Comparison of ENCODE assay signal across 10 mouse cellular contexts in genomic region chr16:11369642-11370041, GRCm38 (mm10). TPM values are rescaled to one million over a fixed set of nuclear protein-coding genes. Genes with fewer than 3 reads are reported as not detected.
A peak's percentile ranks its signal among the peaks of the same experiment; 100 is the strongest.
DNase-seq lines count a peak whose midpoint lies in the region; ATAC-seq and TF ChIP-seq lines count a peak whose summit lies in the region.
"Had no signal": no experiment of that assay in that cellular context is flagged by ENCODE, and none has a peak within 500 bp of the region (broad histone marks: within the 10 kb centered on the region; RNA-seq: fewer than 3 reads in every experiment).

No protein-coding gene starts in this region.

- TF ChIP-seq EP300 in MEL (IDR thresholded peaks at IDR 0.05; ENCODE audit: low read depth in 1 of 2, low read length in 2 of 2), result peak; percentile 24 to 51; a peak in 3 of 4 replicates

- H3K4me2 ChIP-seq in hindbrain, embryonic 15.5 days, result no peak overlapping the region

- H3K4me3 ChIP-seq in MEL (ENCODE audit: control insufficient read depth in 1 of 2, insufficient read depth in 1 of 2, low read depth in 2 of 2, low read length in 2 of 2), result no peak overlapping the region
- no peak overlapping the region for H3K4me3 ChIP-seq in hindbrain, embryonic 15.5 days

- peaks cover 4 to 20% of the 10 kb centered on the region in 2 experiments for H3K4me1 ChIP-seq in MEL (ENCODE audit: control insufficient read depth in 1 of 2, insufficient read depth in 2 of 2, low read length in 2 of 2)
- H3K4me1 ChIP-seq in hindbrain, embryonic 15.5 days (replicated peaks), result peaks cover 26% of the 10 kb centered on the region

- H3K36me3 ChIP-seq in MEL (ENCODE audit: control insufficient read depth in 1 of 2, insufficient read depth in 2 of 2, low read length in 2 of 2), result peaks cover 0 to 13% of the 10 kb centered on the region in 2 experiments; a peak in 2 of 4 replicates
- H3K36me3 ChIP-seq in hindbrain, embryonic 15.5 days, result no peaks in the 10 kb centered on the region

- TF ChIP-seq CTCF in MEL (IDR thresholded peaks at IDR 0.05 in 2 of 3, conservative IDR thresholded peaks at IDR 0.05 in 1 of 3; ENCODE audit: control insufficient read depth in 1 of 3, insufficient read depth in 1 of 3, low read depth in 2 of 3, low read length in 3 of 3, poor library complexity in 1 of 3, severe bottlenecking in 1 of 3), result no peak

- intact Hi-C loops in left cerebral cortex, postnatal 25 days (cut with DNase I), result no loop called here

- no peaks in the 10 kb centered on the region for H3K27me3 ChIP-seq in MEL (ENCODE audit: control insufficient read depth in 1 of 2, insufficient read depth in 2 of 2, low read length in 2 of 2)
- H3K27me3 ChIP-seq in hindbrain, embryonic 15.5 days, result no peaks in the 10 kb centered on the region

- no peak overlapping the region for H3K9ac ChIP-seq in MEL (ENCODE audit: control insufficient read depth, low read depth, low read length, poor library complexity, severe bottlenecking)
- H3K9ac ChIP-seq in hindbrain, embryonic 15.5 days, result no peak overlapping the region

- WGBS in hindbrain, embryonic 15.5 days, result 0% methylated on average over 1 of the region's 1 CpGs

- peak; percentile 74 for ATAC-seq in hindbrain, embryonic 15.5 days (ENCODE audit: low FRiP score, low read depth)
- peak; percentile 56 for ATAC-seq in megakaryocyte progenitor cell, adult 5-6 weeks (replicated peaks; ENCODE audit: poor library complexity)

- no peaks in the 10 kb centered on the region for H3K79me2 ChIP-seq in MEL (ENCODE audit: control insufficient read depth, insufficient read depth, low read length, poor library complexity)

- H3K9me3 ChIP-seq in MEL (replicated peaks; ENCODE audit: insufficient read depth, low read length), result no peaks in the 10 kb centered on the region
- H3K9me3 ChIP-seq in hindbrain, embryonic 15.5 days, result no peaks in the 10 kb centered on the region

- H3K27ac ChIP-seq in MEL (ENCODE audit: control insufficient read depth, low read depth, low read length), result peak overlapping the region; percentile 39
- H3K27ac ChIP-seq in hindbrain, embryonic 15.5 days (replicated peaks), result peak overlapping the region; percentile 46

- peak; percentile 12 for DNase-seq in adrenal gland, postnatal 10 days
- DNase-seq in adrenal gland, adult 8-10 months, result no peak
- peak; percentile 54 for DNase-seq in MEL (ENCODE audit: low read depth, low spot score)
- no peak for DNase-seq in left cerebral cortex, postnatal 25 days (ENCODE audit: low spot score in 2 of 2)
- DNase-seq in urinary bladder, adult 2 months (ENCODE audit: low spot score), result no peak
- no peak for DNase-seq in gastrocnemius, adult 8-10 months (ENCODE audit: low spot score in 2 of 2)

- TF ChIP-seq POLR2A in MEL (IDR thresholded peaks at IDR 0.05; ENCODE audit: control insufficient read depth in 1 of 2, insufficient read depth in 1 of 2, low read depth in 1 of 2, low read length in 2 of 2, poor library complexity in 1 of 2), result no peak

- TF ChIP-seq RAD21 in MEL (IDR thresholded peaks at IDR 0.05; ENCODE audit: low read depth, low read length), result no peak

TF ChIP-seq in MEL, 35 proteins besides CTCF, POLR2A, EP300 and RAD21:
- no peak for TF ChIP-seq ZNF384 (IDR thresholded peaks at IDR 0.05; ENCODE audit: low read depth, low read length)
- TF ChIP-seq GATA1 (IDR thresholded peaks at IDR 0.05; ENCODE audit: low read depth, low read length), result peak; percentile 72
- TF ChIP-seq GABPA (IDR thresholded peaks at IDR 0.05; ENCODE audit: low read depth, low read length), result no peak
- TF ChIP-seq ETS1 (IDR thresholded peaks at IDR 0.05; ENCODE audit: low read depth, low read length), result peak; percentile 59
- no peak for TF ChIP-seq SMC3 (IDR thresholded peaks at IDR 0.05; ENCODE audit: low read depth, low read length)
- TF ChIP-seq TCF12 (IDR thresholded peaks at IDR 0.05; ENCODE audit: low read depth, low read length), result peak; percentile 32; the same call in 1 of the 2 replicates
TF ChIP-seq in MEL: peak in this region for 3.

RNA-seq across cellular contexts. Expression of gene Snx29, which starts 46.9 kb away (rescaled TPM):
- total RNA-seq in adrenal gland, postnatal 10 days (2021), result 10 to 100 TPM; 14.7 to 19.7 TPM
- 10 to 100 TPM; 17.2 to 35.2 (median 21.6) TPM for total RNA-seq in adrenal gland, adult 8-10 months (2022)
- 0.42 and 0.73 TPM in 2 replicates for total RNA-seq in MEL (2012; rRNA removed)
- polyA plus RNA-seq in MEL (2012; ENCODE audit: insufficient read depth in 1 of 2, insufficient read length in 2 of 2, low read depth in 1 of 2, low replicate concordance in 2 of 2, missing spikeins in 1 of 2), result under 1 TPM in 1 of 2 experiments, not detected in 1; 0.72 TPM
- 17.2 and 18.0 TPM in 2 replicates for polyA plus RNA-seq in hindbrain, embryonic 15.5 days (2015; fragmentation: Nextera tagmentation; extraction: Ambion mirVana)
- 6.6 and 8.6 TPM in 2 replicates for total RNA-seq in megakaryocyte progenitor cell, adult 5-6 weeks (2015)
- total RNA-seq in megakaryocyte progenitor cell, adult 5-6 weeks (2017), result 5.3 and 8.0 TPM in 2 replicates
- 10 to 100 TPM; 19.4 to 24.4 TPM for total RNA-seq in left cerebral cortex, postnatal 25 days (2021)
- 8.1 and 8.6 TPM in 2 replicates for polyA plus RNA-seq in urinary bladder, adult 2 months (2012; rRNA removed)
- 10 to 100 TPM in 2 of 4 experiments, 1 to 10 TPM in 2; 7.4 to 11.8 (median 10.2) TPM for total RNA-seq in gastrocnemius, adult 8-10 months (2022)

RNA-seq across cellular contexts. Expression of gene Tnfrsf17, which starts 56.0 kb away (rescaled TPM):
- total RNA-seq in adrenal gland, postnatal 10 days (2021), result not detected
- total RNA-seq in adrenal gland, adult 8-10 months (2022), result under 1 TPM in 1 of 4 experiments, not detected in 3; 0.89 TPM
- total RNA-seq in MEL (2012; rRNA removed), result not detected in 2 replicates
- not detected for polyA plus RNA-seq in MEL (2012; ENCODE audit: insufficient read depth in 1 of 2, insufficient read length in 2 of 2, low read depth in 1 of 2, low replicate concordance in 2 of 2, missing spikeins in 1 of 2)
- 0.19 TPM in 1 of 2 replicates, not detected in the other for polyA plus RNA-seq in hindbrain, embryonic 15.5 days (2015; fragmentation: Nextera tagmentation; extraction: Ambion mirVana)
- total RNA-seq in megakaryocyte progenitor cell, adult 5-6 weeks (2015), result not detected in 2 replicates
- total RNA-seq in megakaryocyte progenitor cell, adult 5-6 weeks (2017), result not detected in 2 replicates
- not detected for total RNA-seq in left cerebral cortex, postnatal 25 days (2021)
- 0.96 and 1.9 TPM in 2 replicates for polyA plus RNA-seq in urinary bladder, adult 2 months (2012; rRNA removed)
- not detected for total RNA-seq in gastrocnemius, adult 8-10 months (2022)
- total RNA-seq: hematopoietic stem cell, adult 5-6 weeks; neutrophil, adult 5-6 weeks had no signal

Comparison
In these comparisons a context has a peak if more than half of its experiments do, and no peak if none do; other contexts are left out.
1. DNase-seq: peak in adrenal gland, postnatal 10 days (single experiment) and MEL (single experiment); none in adrenal gland, adult 8-10 months (single experiment), left cerebral cortex, postnatal 25 days (0 of 2), urinary bladder, adult 2 months (single experiment) and gastrocnemius, adult 8-10 months (0 of 2).